Mouse (Mus musculus) embryo, embryonic 9.5 days (tissue): ENCODE measurements around the gene Vmn1r129.
"Not testable (repeated sequence)": the region's sequence is repeated elsewhere in the genome, so short reads cannot be mapped to it uniquely, and the experiment has no call there.

Source experiments
- DNase-seq: peaks from one replicate; pipeline ENCODE4 v3.0.0-alpha.2; 2017; ENCODE audit errors: extremely low spot score

Vmn1r129 gene

DNA sequence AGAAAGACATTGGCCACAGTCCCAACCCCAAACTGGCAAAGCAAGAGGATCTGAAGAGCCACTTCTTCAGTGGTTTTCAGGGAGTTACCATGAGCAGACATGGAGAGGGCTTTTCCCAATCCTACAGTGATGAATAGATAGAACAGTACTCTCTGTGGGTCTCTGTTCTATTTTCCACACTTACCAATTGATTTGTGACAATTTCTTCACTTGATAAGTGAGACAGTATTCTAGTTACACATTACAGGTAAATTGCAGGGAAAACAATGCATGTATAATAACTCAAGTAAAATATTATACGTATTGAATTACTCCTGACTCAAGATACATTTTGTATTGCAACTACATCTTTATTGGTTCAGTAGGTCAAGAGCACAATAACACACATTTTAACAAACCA, at the start of gene Vmn1r129:
TSS of gene Vmn1r129 (minus strand) at position 101 of the 400 bp plus-strand sequence.
- DNase-seq, result not testable (repeated sequence)

DNA sequence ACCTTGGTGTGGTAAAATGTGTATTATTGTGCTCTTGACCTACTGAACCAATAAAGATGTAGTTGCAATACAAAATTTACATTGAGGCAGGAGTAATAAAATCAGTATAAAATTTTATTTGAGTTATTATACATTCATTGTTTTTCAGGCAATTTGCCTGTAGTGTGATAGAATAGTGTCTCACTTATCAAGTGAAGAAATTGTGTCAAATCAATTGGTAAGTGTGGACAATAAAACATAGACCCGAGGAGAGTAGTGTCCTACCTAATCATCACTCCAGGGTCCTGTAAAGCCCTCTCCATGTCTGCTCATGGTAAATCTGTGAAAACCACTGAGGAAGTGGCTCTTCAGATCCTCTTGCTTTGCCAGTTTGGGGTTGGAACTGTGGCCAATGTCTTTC, 12.0 kb downstream of the Vmn1r129 start, which contains the start of gene Vmn1r128:
TSS of gene Vmn1r128 (plus strand) at position 301 of the 400 bp plus-strand sequence.
- DNase-seq, result not testable (repeated sequence)

- DNase-seq, result not testable (repeated sequence)
Observed at GRCm38 (mm10) chr7:21319761-21320160, 41.3 kb downstream of the Vmn1r129 start, which contains the start of gene Vmn1r127. Gene Vmn1r127, minus strand, starts transcription at chr7:21319861.
